Mouse (Mus musculus) G1E (cell line): ENCODE results near the gene Chrnb1. TPM values are rescaled to one million over a fixed set of nuclear protein-coding genes. Genes with fewer than 3 reads are reported as not detected.

ENCODE experiments used
- ATAC-seq: 2 replicates; pipeline ENCODE4 v1.8.0; 2016; ENCODE audit warnings: mild to moderate bottlenecking; ENCODE audit not compliant: insufficient number of reproducible peaks, poor library complexity, low FRiP score, severe bottlenecking; ENCODE audit errors: extremely low read depth
- DNase-seq: peaks from one replicate; pipeline ENCODE4 v3.0.0; 2012; ENCODE audit warnings: low spot score
- H3K27me3 ChIP-seq: 2 replicates; pipeline ENCODE4 v1.6.1; 2012; ENCODE audit warnings: mild to moderate bottlenecking, low read length, inconsistent platforms; ENCODE audit not compliant: insufficient read depth
- H3K36me3 ChIP-seq: replicated peaks from 2 replicates; pipeline ENCODE3; 2012; ENCODE audit warnings: mild to moderate bottlenecking, inconsistent platforms
- H3K4me1 ChIP-seq: 2 replicates; pipeline ENCODE4 v1.6.1; 2012; ENCODE audit warnings: low read depth, low read length, inconsistent platforms, mixed read lengths; ENCODE audit not compliant: insufficient read depth
- H3K4me3 ChIP-seq: 2 replicates; pipeline ENCODE4 v1.5.1; 2012; ENCODE audit warnings: low read depth, mild to moderate bottlenecking, inconsistent platforms, low read length, moderate library complexity, mixed read lengths
- H3K9me3 ChIP-seq: replicated peaks from 2 replicates; pipeline ENCODE4 v1.6.1; 2012; ENCODE audit warnings: inconsistent platforms
- CTCF ChIP-seq: IDR thresholded peaks from 2 replicates; pipeline ENCODE4 v1.5.1; 2012; ENCODE audit warnings: low read depth, low read length, inconsistent platforms, mixed read lengths
- GATA1 ChIP-seq: IDR thresholded peaks from 2 replicates; pipeline ENCODE4 v1.6.1; 2012; ENCODE audit warnings: borderline replicate concordance, low read length, inconsistent platforms, mixed read lengths
- GATA2 ChIP-seq: IDR thresholded peaks from 2 replicates; pipeline ENCODE4 v1.6.1; 2012; ENCODE audit warnings: low read depth, low read length, inconsistent platforms, borderline replicate concordance
- POLR2AphosphoS5 ChIP-seq: IDR thresholded peaks from 2 replicates; pipeline ENCODE4 v1.6.1; 2012; ENCODE audit warnings: low read depth, low read length, inconsistent platforms; ENCODE audit not compliant: insufficient replicate concordance
- TAL1 ChIP-seq: conservative IDR thresholded peaks from 2 replicates; pipeline ENCODE4 v1.6.1; 2012; ENCODE audit warnings: low read depth, low read length, inconsistent platforms, mixed read lengths
- polyA plus RNA-seq: library from polyadenylated mRNA; stranded (reverse); fragments of >175 nt; gene quantifications from 2 replicates; pipeline ENCODE4 v1.2.3, GENCODE M21; 2012
- total RNA-seq, 2 experiments: library from RNA; stranded (forward) in 1 of 2; stranded (reverse) in 1 of 2; fragments of 200-1000 nt in 1 of 2; fragments of >200 nt in 1 of 2; fragmentation: Nextera tagmentation in 1 of 2; gene quantifications; 2 replicates each; pipeline ENCODE4 v1.2.3; 2014 to 2017

Gene Chrnb1
- total and polyA plus RNA-seq, 3 experiments: 0.50 to 2.8 (median 1.2) TPM

GRCm38 (mm10) chr11:69818871-69819270, 23.1 kb upstream of the Chrnb1 start:
- ATAC-seq (no peak), DNase-seq (no peak)
- Histone ChIP-seq H3K27me3 (peaks cover 45% of the 10 kb centered on the region), H3K9me3 (no peaks in the 10 kb centered on the region; the same call in 1 of the 2 replicates), H3K36me3 (no peaks in the 10 kb centered on the region), H3K4me3 (no peak overlapping the region), H3K4me1 (no peaks in the 10 kb centered on the region)
- TF ChIP-seq POLR2AphosphoS5 (no peak), GATA2 (no peak), CTCF (no peak), GATA1 (no peak), TAL1 (no peak)

- DNase-seq: no peak
- Histone ChIP-seq H3K4me3 (no peak within 1 kb of the TSS), H3K4me1 (no peaks in the 10 kb centered on the region), H3K9me3 (no peaks in the 10 kb centered on the region; the same call in 1 of the 2 replicates), H3K27me3 (peaks cover 44% of the 10 kb centered on the region), H3K36me3 (no peaks in the 10 kb centered on the region)
- ATAC-seq: no peak
- TF ChIP-seq POLR2AphosphoS5 (no peak), TAL1 (no peak), CTCF (no peak), GATA2 (no peak), GATA1 (no peak)
Observed at GRCm38 (mm10) chr11:69818365-69818764, 22.6 kb upstream of the Chrnb1 start, which contains the start of gene Spem2. Spem2 (minus strand) TSS chr11:69818465.

DNA sequence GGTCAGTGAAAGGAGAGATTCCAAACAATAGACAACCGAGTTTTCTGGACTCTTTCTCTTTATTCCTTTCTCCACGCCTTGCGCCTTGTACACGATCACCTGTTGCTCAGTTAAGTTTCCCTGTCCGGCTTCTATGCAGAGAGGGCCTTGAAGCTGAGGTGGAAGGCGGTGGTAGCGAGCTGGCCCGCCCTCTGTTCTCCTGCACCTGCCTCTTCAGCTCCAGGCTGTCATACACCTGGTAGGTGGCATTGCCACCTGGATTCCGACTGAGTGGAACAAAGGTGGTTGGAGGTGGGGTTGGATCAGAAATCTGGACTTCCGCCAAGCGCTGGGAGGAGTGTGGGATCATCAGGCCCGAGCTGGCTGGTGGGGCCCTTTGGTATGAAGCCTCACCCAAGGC, 20.8 kb upstream of the Chrnb1 start:
- Histone ChIP-seq H3K36me3 (no peaks in the 10 kb centered on the region), H3K27me3 (peaks cover 50% of the 10 kb centered on the region), H3K9me3 (no peaks in the 10 kb centered on the region; the same call in 1 of the 2 replicates), H3K4me1 (no peaks in the 10 kb centered on the region), H3K4me3 (no peak overlapping the region)
- TF ChIP-seq TAL1: no peak
- no peak for TF ChIP-seq GATA1
- no peak for TF ChIP-seq POLR2AphosphoS5
- TF ChIP-seq GATA2: no peak
- TF ChIP-seq CTCF: no peak
- DNase-seq (no peak), ATAC-seq (no peak)

GRCm38 (mm10) chr11:69815155-69815554, 19.4 kb upstream of the Chrnb1 start, which contains the start of gene Gm39566:
Gm39566 (minus strand) TSS chr11:69815298.
- no peak within 1 kb of the TSS for H3K4me3 ChIP-seq
- DNase-seq (no peak), ATAC-seq (no peak)
- H3K9me3 ChIP-seq: no peaks in the 10 kb centered on the region; the same call in 1 of the 2 replicates
- H3K27me3 ChIP-seq: peaks cover 56% of the 10 kb centered on the region
- no peak for TF ChIP-seq GATA1
- H3K36me3 ChIP-seq: no peaks in the 10 kb centered on the region
- no peaks in the 10 kb centered on the region for H3K4me1 ChIP-seq

DNA sequence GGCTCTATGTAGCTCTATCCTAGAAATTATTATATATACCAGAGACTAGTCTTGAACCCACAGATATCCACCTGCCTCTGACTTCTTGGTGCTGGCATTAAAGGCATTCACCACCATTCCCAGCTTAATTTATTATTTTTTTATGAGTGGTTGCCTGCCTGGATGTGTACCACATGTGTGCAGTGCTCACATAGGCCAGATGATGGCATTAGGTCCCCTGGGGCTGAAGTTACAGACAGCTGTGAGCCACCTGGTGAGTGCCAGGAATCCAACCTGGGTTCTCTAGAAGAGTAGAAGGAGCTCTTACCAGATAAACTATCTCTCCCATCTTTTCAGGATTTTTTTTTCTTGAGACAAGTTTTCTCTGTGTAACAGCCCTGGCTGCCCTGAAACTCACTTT, 14.5 kb upstream of the Chrnb1 start:
- ATAC-seq: no peak
- peaks cover 53% of the 10 kb centered on the region for H3K27me3 ChIP-seq
- no peaks in the 10 kb centered on the region for H3K9me3 ChIP-seq
- no peak for DNase-seq
- TF ChIP-seq GATA2 (no peak), GATA1 (no peak), POLR2AphosphoS5 (no peak), CTCF (no peak), TAL1 (no peak)
- no peak overlapping the region for H3K4me3 ChIP-seq
- H3K36me3 ChIP-seq: no peaks in the 10 kb centered on the region
- no peaks in the 10 kb centered on the region; the same call in 1 of the 2 replicates for H3K4me1 ChIP-seq

- DNase-seq (no peak), ATAC-seq (no peak)
- no peak overlapping the region for H3K4me3 ChIP-seq
- H3K36me3 ChIP-seq: no peaks in the 10 kb centered on the region
- H3K9me3 ChIP-seq: no peaks in the 10 kb centered on the region
- peaks cover 60% of the 10 kb centered on the region for H3K27me3 ChIP-seq
- peaks cover 16% of the 10 kb centered on the region for H3K4me1 ChIP-seq
- TF ChIP-seq TAL1: no peak
- no peak for TF ChIP-seq CTCF
- no peak for TF ChIP-seq GATA2
- TF ChIP-seq GATA1: no peak
- TF ChIP-seq POLR2AphosphoS5: no peak
Observed at GRCm38 (mm10) chr11:69807641-69808040, 11.9 kb upstream of the Chrnb1 start.

GRCm38 (mm10) chr11:69806378-69806777, 10.6 kb upstream of the Chrnb1 start:
- TF ChIP-seq GATA2: no peak
- no peak for DNase-seq
- no peaks in the 10 kb centered on the region for H3K36me3 ChIP-seq
- H3K4me1 ChIP-seq: peaks cover 28% of the 10 kb centered on the region
- no peaks in the 10 kb centered on the region for H3K9me3 ChIP-seq
- H3K4me3 ChIP-seq: no peak overlapping the region
- H3K27me3 ChIP-seq: peaks cover 68% of the 10 kb centered on the region
- ATAC-seq: no peak
